Mouse (Mus musculus): Measurements from ENCODE around the gene Pigu. TPM values are rescaled to one million over a fixed set of nuclear protein-coding genes. Genes with fewer than 3 reads are reported as not detected.

Pigu gene
- polyA plus RNA-seq, 1 experiment from 2014 or later = 51.9 TPM

DNA sequence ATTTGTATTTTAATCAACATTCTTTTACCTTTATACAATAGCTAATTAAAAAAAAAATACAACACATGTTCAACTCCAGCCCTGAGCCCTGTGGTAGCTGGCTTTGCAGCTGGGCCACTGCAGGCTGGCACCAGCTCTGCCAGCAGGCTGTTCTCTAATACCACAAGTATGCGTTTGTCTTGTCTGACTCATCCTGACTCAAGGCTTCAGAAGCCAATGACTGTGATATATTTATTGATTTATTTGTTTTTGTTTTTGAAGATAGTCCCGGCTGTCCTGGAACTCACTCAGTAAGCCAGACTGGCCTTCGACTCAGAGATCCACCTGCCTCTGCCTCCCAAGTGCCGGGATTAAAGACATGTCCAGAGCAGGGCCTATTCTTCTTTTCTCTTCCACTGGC, 63.3 kb downstream of the Pigu start:
- DNase-seq (ENCODE audit: low spot score) = no peak
- Histone ChIP-seq H3K4me2 (no peak overlapping the region), H3K4me3 (ENCODE audit: low read depth, low read length) (no peak overlapping the region), H3K9me3 (ENCODE audit: control insufficient read depth, low read length) (no peaks in the 10 kb centered on the region), H3K9ac (ENCODE audit: low read depth, low read length) (no peak overlapping the region), H3K4me1 (replicated peaks; ENCODE audit: control insufficient read depth, insufficient read depth, low read length) (no peaks in the 10 kb centered on the region), H3K27me3 (replicated peaks; ENCODE audit: control insufficient read depth, insufficient read depth, low read length) (no peaks in the 10 kb centered on the region), H3K27ac (ENCODE audit: low read depth, low read length) (no peak overlapping the region), H3K36me3 (ENCODE audit: control insufficient read depth, insufficient read depth, low read length) (peaks cover 25% of the 10 kb centered on the region; the same call in 1 of the 2 replicates)
- no peak for ATAC-seq (replicated peaks; ENCODE audit: low FRiP score)
- 91% methylated on average over 4 of the region's 4 CpGs for WGBS

DNA sequence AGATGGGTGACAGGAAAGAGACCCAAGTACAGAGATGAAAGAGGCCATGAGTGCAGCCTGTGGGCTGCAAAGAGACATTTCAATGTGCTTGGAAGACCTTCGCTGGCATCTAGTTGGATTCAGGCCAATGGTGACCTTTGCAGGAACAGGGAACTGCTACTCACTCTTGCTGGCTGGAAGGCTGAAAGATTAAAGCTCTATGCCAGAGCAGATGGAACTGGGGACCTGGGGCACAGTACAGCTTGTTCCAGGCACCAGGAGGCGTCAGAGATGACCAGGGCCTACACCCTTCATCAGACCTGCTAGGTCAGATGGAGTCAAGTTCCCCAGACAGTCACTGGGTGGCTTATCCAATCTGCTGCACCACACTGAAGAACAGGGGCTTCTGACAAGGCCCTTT, 63.8 kb downstream of the Pigu start:
- H3K27me3 ChIP-seq (replicated peaks; ENCODE audit: control insufficient read depth, insufficient read depth, low read length) = no peaks in the 10 kb centered on the region
- ATAC-seq (replicated peaks; ENCODE audit: low FRiP score) = no peak
- no peak for DNase-seq (ENCODE audit: low spot score)
- WGBS = 85% methylated on average over 2 of the region's 2 CpGs
- H3K4me2 ChIP-seq = no peak overlapping the region
- H3K36me3 ChIP-seq (ENCODE audit: control insufficient read depth, insufficient read depth, low read length) = peaks cover 24% of the 10 kb centered on the region; the same call in 1 of the 2 replicates
- H3K27ac ChIP-seq (ENCODE audit: low read depth, low read length) = no peak overlapping the region
- no peak overlapping the region for H3K4me3 ChIP-seq (ENCODE audit: low read depth, low read length)
- no peak overlapping the region for H3K9ac ChIP-seq (ENCODE audit: low read depth, low read length)
- no peaks in the 10 kb centered on the region for H3K4me1 ChIP-seq (replicated peaks; ENCODE audit: control insufficient read depth, insufficient read depth, low read length)
- H3K9me3 ChIP-seq (ENCODE audit: control insufficient read depth, low read length) = no peaks in the 10 kb centered on the region

DNA sequence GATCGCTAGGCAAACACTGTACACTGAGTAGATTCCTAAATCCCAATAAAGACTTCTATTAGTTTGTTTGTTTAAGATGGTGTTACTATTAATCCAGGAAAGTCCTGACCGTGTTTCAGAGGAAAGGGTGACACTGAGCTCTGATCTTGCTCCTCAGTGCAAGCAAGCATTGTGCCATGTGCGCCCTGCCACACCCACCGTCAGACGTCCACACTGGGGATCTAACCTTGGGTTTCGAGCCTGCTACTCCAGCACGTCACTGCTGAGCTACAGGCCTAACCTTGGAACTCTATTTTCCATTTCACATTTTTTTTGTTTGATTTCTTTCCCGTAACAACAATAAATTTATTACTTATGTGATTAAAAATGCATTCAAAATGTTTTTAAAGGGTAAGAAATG, 67.2 kb downstream of the Pigu start:
- Histone ChIP-seq H3K4me3 (ENCODE audit: low read depth, low read length) (no peak overlapping the region), H3K36me3 (ENCODE audit: control insufficient read depth, insufficient read depth, low read length) (peaks cover 6% of the 10 kb centered on the region; the same call in 1 of the 2 replicates), H3K27me3 (replicated peaks; ENCODE audit: control insufficient read depth, insufficient read depth, low read length) (no peaks in the 10 kb centered on the region), H3K4me1 (replicated peaks; ENCODE audit: control insufficient read depth, insufficient read depth, low read length) (no peaks in the 10 kb centered on the region), H3K9ac (ENCODE audit: low read depth, low read length) (no peak overlapping the region), H3K27ac (ENCODE audit: low read depth, low read length) (no peak overlapping the region), H3K4me2 (no peak overlapping the region), H3K9me3 (ENCODE audit: control insufficient read depth, low read length) (no peaks in the 10 kb centered on the region)
- WGBS = 85% methylated on average over 8 of the region's 8 CpGs
- ATAC-seq (replicated peaks; ENCODE audit: low FRiP score) = no peak
- DNase-seq (ENCODE audit: low spot score) = no peak

DNA sequence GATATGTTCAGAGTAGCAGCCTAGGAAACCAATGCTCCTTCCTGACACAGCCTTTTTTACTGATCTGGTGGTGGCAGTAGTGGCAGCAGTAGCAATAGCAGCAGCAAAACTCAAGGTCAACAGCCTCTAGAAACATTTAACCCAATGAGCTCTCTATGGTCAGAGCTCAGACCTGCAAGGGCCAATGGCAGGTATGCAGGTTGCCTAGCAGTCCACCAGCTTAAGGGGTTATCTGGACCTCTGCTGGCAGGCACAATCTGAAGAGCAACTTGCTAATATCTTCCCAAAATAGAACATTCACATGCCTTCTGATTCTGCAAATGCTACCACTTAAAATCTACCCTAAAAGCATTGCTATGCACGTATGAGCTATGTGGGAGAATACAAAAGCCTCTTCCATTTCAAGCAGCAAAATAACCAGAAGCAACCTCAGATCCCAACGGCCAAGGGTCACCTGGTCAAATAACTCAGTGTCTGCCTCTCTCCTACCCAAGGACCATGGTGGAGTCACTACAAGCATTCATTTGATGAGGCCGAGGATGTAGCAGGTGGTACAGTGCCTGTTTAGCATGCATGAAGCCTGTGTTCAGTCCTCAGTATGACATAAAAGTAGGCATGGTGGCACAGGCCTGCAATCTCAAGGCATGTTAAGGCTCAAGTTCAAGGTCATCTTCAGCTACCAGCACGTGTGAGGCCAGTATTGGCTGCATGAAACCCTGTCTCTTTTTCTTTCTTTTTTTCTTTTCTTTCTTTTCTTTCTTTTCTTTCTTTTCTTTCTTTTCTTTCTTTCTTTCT, 69.6 kb downstream of the Pigu start:
- no peak for DNase-seq (ENCODE audit: low spot score)
- 92% methylated on average over 4 of the region's 4 CpGs for WGBS
- H3K4me2 ChIP-seq = no peak overlapping the region
- H3K27me3 ChIP-seq (replicated peaks; ENCODE audit: control insufficient read depth, insufficient read depth, low read length) = no peaks in the 10 kb centered on the region
- H3K36me3 ChIP-seq (ENCODE audit: control insufficient read depth, insufficient read depth, low read length) = peaks cover 10% of the 10 kb centered on the region; the same call in 1 of the 2 replicates
- H3K4me3 ChIP-seq (ENCODE audit: low read depth, low read length) = no peak overlapping the region
- no peak overlapping the region for H3K27ac ChIP-seq (ENCODE audit: low read depth, low read length)
- H3K9me3 ChIP-seq (ENCODE audit: control insufficient read depth, low read length) = no peaks in the 10 kb centered on the region
- H3K9ac ChIP-seq (ENCODE audit: low read depth, low read length) = no peak overlapping the region
- ATAC-seq (replicated peaks; ENCODE audit: low FRiP score) = no peak
- no peaks in the 10 kb centered on the region for H3K4me1 ChIP-seq (replicated peaks; ENCODE audit: control insufficient read depth, insufficient read depth, low read length)

DNA sequence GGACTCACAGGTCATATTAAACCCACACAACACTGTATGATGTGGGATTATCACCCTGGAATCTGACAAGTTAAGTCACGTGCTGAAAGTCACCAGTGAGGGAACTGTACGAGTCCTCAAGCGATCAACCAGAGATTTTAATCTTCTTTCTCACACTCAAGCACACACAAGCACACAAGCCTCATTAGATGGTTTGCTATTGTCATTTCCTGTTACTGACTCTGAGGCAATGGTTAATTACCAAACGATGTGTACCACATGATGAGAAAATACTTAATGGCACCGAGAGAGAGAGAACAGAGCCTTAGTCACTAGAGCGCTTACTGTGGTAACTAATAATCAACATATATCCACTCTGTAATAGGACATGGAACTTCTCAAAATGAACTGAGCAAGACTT, 71.5 kb downstream of the Pigu start:
- 84% methylated on average over 6 of the region's 6 CpGs for WGBS
- no peak for ATAC-seq (replicated peaks; ENCODE audit: low FRiP score)
- H3K4me2 ChIP-seq = no peak overlapping the region

DNA sequence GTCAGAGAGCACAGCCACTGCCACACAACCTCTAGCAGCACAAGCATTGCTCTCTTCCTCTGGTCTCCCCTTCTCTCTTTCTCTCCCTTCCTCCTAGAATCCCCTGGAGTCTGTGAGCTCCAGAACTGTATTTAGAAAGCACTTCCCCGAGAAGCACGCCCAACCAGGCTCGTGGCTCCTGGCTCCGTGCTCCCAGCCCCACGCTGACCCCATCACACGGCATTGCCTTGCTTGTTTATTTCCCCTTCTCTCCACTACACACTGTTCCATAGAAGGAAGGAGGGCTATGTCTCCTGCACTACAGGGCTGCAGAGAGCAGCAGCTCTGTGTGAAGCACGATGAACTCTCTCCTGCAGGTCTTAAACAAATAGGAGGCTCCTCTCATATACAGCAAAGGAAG, 72.6 kb downstream of the Pigu start:
- H3K27ac ChIP-seq (ENCODE audit: low read depth, low read length) = no peak overlapping the region
- no peak overlapping the region for H3K4me2 ChIP-seq
- H3K9ac ChIP-seq (ENCODE audit: low read depth, low read length) = no peak overlapping the region
- no peaks in the 10 kb centered on the region for H3K9me3 ChIP-seq (ENCODE audit: control insufficient read depth, low read length)
- ATAC-seq (replicated peaks; ENCODE audit: low FRiP score) = no peak
- H3K27me3 ChIP-seq (replicated peaks; ENCODE audit: control insufficient read depth, insufficient read depth, low read length) = no peaks in the 10 kb centered on the region
- H3K36me3 ChIP-seq (ENCODE audit: control insufficient read depth, insufficient read depth, low read length) = 0 out of 2 replicates have a peak, but pooled peaks cover 6% of the 10 kb centered on the region
- 80% methylated on average over 7 of the region's 7 CpGs for WGBS
- no peak for DNase-seq (ENCODE audit: low spot score)
- no peak overlapping the region for H3K4me3 ChIP-seq (ENCODE audit: low read depth, low read length)
- H3K4me1 ChIP-seq (replicated peaks; ENCODE audit: control insufficient read depth, insufficient read depth, low read length) = no peaks in the 10 kb centered on the region

More for the DNA sequence above, 71.5 kb downstream of the Pigu start:
- Histone ChIP-seq H3K4me3 (ENCODE audit: low read depth, low read length) (no peak overlapping the region), H3K36me3 (ENCODE audit: control insufficient read depth, insufficient read depth, low read length) (0 out of 2 replicates have a peak, but pooled peaks cover 6% of the 10 kb centered on the region), H3K27me3 (replicated peaks; ENCODE audit: control insufficient read depth, insufficient read depth, low read length) (no peaks in the 10 kb centered on the region), H3K9ac (ENCODE audit: low read depth, low read length) (no peak overlapping the region), H3K4me1 (replicated peaks; ENCODE audit: control insufficient read depth, insufficient read depth, low read length) (no peaks in the 10 kb centered on the region), H3K9me3 (ENCODE audit: control insufficient read depth, low read length) (no peaks in the 10 kb centered on the region), H3K27ac (ENCODE audit: low read depth, low read length) (no peak overlapping the region)
- DNase-seq (ENCODE audit: low spot score) = no peak

DNA sequence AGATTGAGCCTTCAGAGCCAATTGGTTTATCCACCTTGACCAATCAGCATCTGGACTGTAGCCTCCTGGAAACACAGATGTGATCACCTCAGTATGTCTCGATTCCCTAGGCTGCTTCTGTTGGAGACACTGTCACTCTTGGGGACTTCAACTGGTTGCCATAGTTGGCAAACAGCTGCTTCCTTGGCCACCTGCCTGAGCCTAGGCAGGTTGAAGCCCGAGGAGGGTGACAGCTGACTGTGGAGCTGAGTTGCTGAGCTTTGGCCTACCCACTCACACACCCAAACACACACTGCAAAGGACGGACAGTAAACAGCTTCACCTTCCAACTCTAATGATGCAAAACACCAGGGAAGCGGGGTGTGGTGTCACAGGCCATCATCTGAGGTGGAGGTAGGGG, 73.4 kb downstream of the Pigu start:
- ATAC-seq (replicated peaks; ENCODE audit: low FRiP score) = no peak
- H3K36me3 ChIP-seq (ENCODE audit: control insufficient read depth, insufficient read depth, low read length) = 0 out of 2 replicates have a peak, but pooled peaks cover 6% of the 10 kb centered on the region

DNA sequence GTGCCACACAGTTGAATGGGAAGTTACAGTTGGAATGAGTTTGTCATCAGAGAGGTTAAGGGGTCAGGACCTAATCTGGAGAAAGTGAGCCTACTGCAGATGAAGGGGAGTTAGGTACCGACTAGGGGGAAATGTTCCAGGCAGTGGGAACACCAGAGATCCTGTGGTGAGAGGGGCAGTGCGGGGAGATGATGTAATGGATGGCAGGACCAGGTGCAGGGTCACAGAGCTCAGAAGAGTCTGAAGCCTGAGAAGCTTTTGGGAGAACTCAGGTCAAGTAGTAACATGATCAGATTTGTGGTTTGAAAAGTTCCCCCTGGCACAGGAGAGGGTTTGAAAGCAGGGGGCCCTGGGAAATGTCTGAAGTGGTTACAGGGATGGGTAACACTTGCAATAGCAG, 77.1 kb downstream of the Pigu start:
- ATAC-seq (replicated peaks; ENCODE audit: low FRiP score) = no peak
- peaks cover 10% of the 10 kb centered on the region; the same call in 1 of the 2 replicates for H3K36me3 ChIP-seq (ENCODE audit: control insufficient read depth, insufficient read depth, low read length)
- no peaks in the 10 kb centered on the region for H3K27me3 ChIP-seq (replicated peaks; ENCODE audit: control insufficient read depth, insufficient read depth, low read length)
- H3K4me2 ChIP-seq = no peak overlapping the region
- H3K4me3 ChIP-seq (ENCODE audit: low read depth, low read length) = no peak overlapping the region
- no peak overlapping the region for H3K9ac ChIP-seq (ENCODE audit: low read depth, low read length)
- 83% methylated on average over 2 of the region's 2 CpGs for WGBS
- H3K9me3 ChIP-seq (ENCODE audit: control insufficient read depth, low read length) = no peaks in the 10 kb centered on the region
- H3K4me1 ChIP-seq (replicated peaks; ENCODE audit: control insufficient read depth, insufficient read depth, low read length) = peaks cover 5% of the 10 kb centered on the region
- no peak for DNase-seq (ENCODE audit: low spot score)
- no peak overlapping the region for H3K27ac ChIP-seq (ENCODE audit: low read depth, low read length)

More for the DNA sequence above, 73.4 kb downstream of the Pigu start:
- Histone ChIP-seq H3K4me2 (no peak overlapping the region), H3K27ac (ENCODE audit: low read depth, low read length) (no peak overlapping the region), H3K4me1 (replicated peaks; ENCODE audit: control insufficient read depth, insufficient read depth, low read length) (no peaks in the 10 kb centered on the region), H3K9ac (ENCODE audit: low read depth, low read length) (no peak overlapping the region), H3K4me3 (ENCODE audit: low read depth, low read length) (no peak overlapping the region), H3K9me3 (ENCODE audit: control insufficient read depth, low read length) (no peaks in the 10 kb centered on the region), H3K27me3 (replicated peaks; ENCODE audit: control insufficient read depth, insufficient read depth, low read length) (no peaks in the 10 kb centered on the region)
- WGBS = 88% methylated on average over 4 of the region's 4 CpGs
- DNase-seq (ENCODE audit: low spot score) = no peak

DNA sequence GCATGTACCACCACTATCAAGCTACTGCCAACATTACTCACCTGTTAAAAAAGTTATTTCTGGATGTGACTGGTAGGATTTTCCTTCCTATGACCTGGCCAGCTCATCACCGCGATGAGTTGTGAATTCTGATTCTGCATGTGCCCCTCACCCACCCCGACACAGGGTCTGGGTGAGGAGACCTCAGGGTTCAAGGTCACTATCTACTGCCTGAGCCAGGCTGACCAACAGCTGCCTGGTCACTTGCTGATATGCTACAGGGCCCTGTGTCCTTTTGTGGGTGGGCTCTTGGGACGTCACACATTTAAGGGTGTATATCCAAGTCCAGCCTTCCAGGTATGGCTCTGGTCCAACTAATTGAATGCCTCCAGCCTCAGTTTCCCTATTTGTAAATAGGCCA, 78.1 kb downstream of the Pigu start:
- no peak overlapping the region for H3K9ac ChIP-seq (ENCODE audit: low read depth, low read length)
- DNase-seq (ENCODE audit: low spot score) (no peak), ATAC-seq (replicated peaks; ENCODE audit: low FRiP score) (no peak)
- peaks cover 7% of the 10 kb centered on the region; the same call in 1 of the 2 replicates for H3K36me3 ChIP-seq (ENCODE audit: control insufficient read depth, insufficient read depth, low read length)
- H3K9me3 ChIP-seq (ENCODE audit: control insufficient read depth, low read length) = no peaks in the 10 kb centered on the region
- H3K4me3 ChIP-seq (ENCODE audit: low read depth, low read length) = no peak overlapping the region
- no peak overlapping the region for H3K27ac ChIP-seq (ENCODE audit: low read depth, low read length)
- WGBS = 94% methylated on average over 4 of the region's 4 CpGs
- no peak overlapping the region for H3K4me2 ChIP-seq
- H3K27me3 ChIP-seq (replicated peaks; ENCODE audit: control insufficient read depth, insufficient read depth, low read length) = no peaks in the 10 kb centered on the region
- H3K4me1 ChIP-seq (replicated peaks; ENCODE audit: control insufficient read depth, insufficient read depth, low read length) = peaks cover 5% of the 10 kb centered on the region
